Mouse (Mus musculus): Measurements from ENCODE around the gene Bcl7b. TPM values are rescaled to one million over a fixed set of nuclear protein-coding genes. Genes with fewer than 3 reads are reported as not detected.

The Bcl7b gene
- polyA plus RNA-seq, 1 experiment from 2014 or later, result 48.0 TPM

DNA sequence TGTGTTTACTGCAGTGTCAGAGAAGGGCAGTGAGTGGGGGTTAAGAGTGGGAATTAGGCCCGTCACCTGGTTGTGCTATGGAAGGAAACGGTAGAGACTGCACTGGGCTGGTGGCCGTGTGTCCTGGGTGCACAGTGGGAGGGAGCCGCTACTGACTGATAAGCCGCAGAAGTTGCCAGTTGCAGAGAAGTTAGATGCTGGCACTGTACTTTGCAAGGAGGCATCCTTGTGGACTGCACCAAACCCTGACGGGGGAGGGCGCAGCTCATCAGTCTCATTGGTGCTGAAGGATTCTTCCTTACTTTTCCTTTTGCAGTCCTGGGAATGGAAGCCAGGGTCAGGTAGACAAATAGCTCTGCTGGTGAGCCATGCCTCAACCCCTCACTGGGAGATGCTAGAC lies 6.4 kb upstream of the Bcl7b start:
- H3K4me3 ChIP-seq (ENCODE audit: low read depth, low read length), result no peak overlapping the region
- WGBS, result 90% methylated on average over 7 of the region's 7 CpGs
- H3K9ac ChIP-seq (ENCODE audit: low read length), result no peak overlapping the region
- no peaks in the 10 kb centered on the region for H3K4me1 ChIP-seq (replicated peaks; ENCODE audit: control insufficient read depth, insufficient read depth, low read length)
- H3K9me3 ChIP-seq (ENCODE audit: control insufficient read depth, low read length), result no peaks in the 10 kb centered on the region
- peaks cover 56% of the 10 kb centered on the region for H3K36me3 ChIP-seq (ENCODE audit: control insufficient read depth, insufficient read depth, low read length)
- no peak overlapping the region for H3K27ac ChIP-seq (ENCODE audit: low read depth)
- DNase-seq (ENCODE audit: low spot score), result no peak
- H3K4me2 ChIP-seq (ENCODE audit: low read length), result no peak overlapping the region
- ATAC-seq (replicated peaks; ENCODE audit: low FRiP score, low TSS enrichment, low read depth), result no peak
- H3K27me3 ChIP-seq (replicated peaks; ENCODE audit: control insufficient read depth, insufficient read depth, low read length), result no peaks in the 10 kb centered on the region

- no peak overlapping the region for H3K9ac ChIP-seq (ENCODE audit: low read length)
- H3K4me3 ChIP-seq (ENCODE audit: low read depth, low read length), result no peak overlapping the region
- WGBS, result 94% methylated on average over 8 of the region's 8 CpGs
- H3K4me1 ChIP-seq (replicated peaks; ENCODE audit: control insufficient read depth, insufficient read depth, low read length), result no peaks in the 10 kb centered on the region
- no peaks in the 10 kb centered on the region for H3K27me3 ChIP-seq (replicated peaks; ENCODE audit: control insufficient read depth, insufficient read depth, low read length)
- DNase-seq (ENCODE audit: low spot score) (no peak), ATAC-seq (replicated peaks; ENCODE audit: low FRiP score, low TSS enrichment, low read depth) (no peak)
- no peak overlapping the region for H3K4me2 ChIP-seq (ENCODE audit: low read length)
- H3K36me3 ChIP-seq (ENCODE audit: control insufficient read depth, insufficient read depth, low read length), result peaks cover 50% of the 10 kb centered on the region
- no peaks in the 10 kb centered on the region for H3K9me3 ChIP-seq (ENCODE audit: control insufficient read depth, low read length)
- H3K27ac ChIP-seq (ENCODE audit: low read depth), result no peak overlapping the region
These were observed 5.7 kb upstream of the Bcl7b start for GRCm38 (mm10) chr5:135162361-135162760.

- Histone ChIP-seq H3K4me3 (ENCODE audit: low read depth, low read length) (no peak overlapping the region), H3K27me3 (replicated peaks; ENCODE audit: control insufficient read depth, insufficient read depth, low read length) (no peaks in the 10 kb centered on the region), H3K4me2 (ENCODE audit: low read length) (no peak overlapping the region), H3K4me1 (replicated peaks; ENCODE audit: control insufficient read depth, insufficient read depth, low read length) (no peaks in the 10 kb centered on the region), H3K9ac (ENCODE audit: low read length) (no peak overlapping the region), H3K9me3 (ENCODE audit: control insufficient read depth, low read length) (no peaks in the 10 kb centered on the region), H3K36me3 (ENCODE audit: control insufficient read depth, insufficient read depth, low read length) (peaks cover 46% of the 10 kb centered on the region), H3K27ac (ENCODE audit: low read depth) (no peak overlapping the region)
- DNase-seq (ENCODE audit: low spot score), result no peak
- WGBS, result 84% methylated on average over 6 of the region's 6 CpGs
- no peak for ATAC-seq (replicated peaks; ENCODE audit: low FRiP score, low TSS enrichment, low read depth)
These were observed 5.3 kb upstream of the Bcl7b start for GRCm38 (mm10) chr5:135162821-135163220.

DNA sequence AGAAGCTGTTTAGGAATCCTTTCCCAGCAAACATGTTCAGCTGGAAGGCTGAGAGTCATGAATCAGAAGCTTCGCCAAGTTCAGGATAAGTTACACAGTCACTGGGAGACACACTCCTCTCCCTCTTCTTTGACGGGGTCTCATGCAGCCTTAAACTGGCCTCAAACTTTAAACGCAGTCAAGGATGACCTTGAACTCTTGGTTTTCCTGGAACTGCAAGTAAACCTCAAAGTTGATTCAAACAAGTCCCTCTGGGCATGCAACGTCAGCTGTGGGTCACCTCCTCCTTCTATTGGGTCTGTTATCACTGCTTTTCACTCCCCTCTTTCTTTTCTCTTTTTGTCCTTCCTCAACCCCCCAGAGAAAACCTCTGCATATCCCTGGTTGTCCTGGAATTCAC lies 1.2 kb upstream of the Bcl7b start:
- no peaks in the 10 kb centered on the region for H3K9me3 ChIP-seq (ENCODE audit: control insufficient read depth, low read length)
- H3K27ac ChIP-seq (ENCODE audit: low read depth), result no peak overlapping the region
- H3K4me1 ChIP-seq (replicated peaks; ENCODE audit: control insufficient read depth, insufficient read depth, low read length), result peaks cover 5% of the 10 kb centered on the region; the same call in 1 of the 2 replicates
- peaks cover 28% of the 10 kb centered on the region for H3K36me3 ChIP-seq (ENCODE audit: control insufficient read depth, insufficient read depth, low read length)
- 66% methylated on average over 4 of the region's 4 CpGs for WGBS
- H3K4me3 ChIP-seq (ENCODE audit: low read depth, low read length), result no peak overlapping the region
- no peak overlapping the region for H3K9ac ChIP-seq (ENCODE audit: low read length)
- no peak for DNase-seq (ENCODE audit: low spot score)
- no peak for ATAC-seq (replicated peaks; ENCODE audit: low FRiP score, low TSS enrichment, low read depth)
- H3K4me2 ChIP-seq (ENCODE audit: low read length), result no peak overlapping the region
- H3K27me3 ChIP-seq (replicated peaks; ENCODE audit: control insufficient read depth, insufficient read depth, low read length), result no peaks in the 10 kb centered on the region

DNA sequence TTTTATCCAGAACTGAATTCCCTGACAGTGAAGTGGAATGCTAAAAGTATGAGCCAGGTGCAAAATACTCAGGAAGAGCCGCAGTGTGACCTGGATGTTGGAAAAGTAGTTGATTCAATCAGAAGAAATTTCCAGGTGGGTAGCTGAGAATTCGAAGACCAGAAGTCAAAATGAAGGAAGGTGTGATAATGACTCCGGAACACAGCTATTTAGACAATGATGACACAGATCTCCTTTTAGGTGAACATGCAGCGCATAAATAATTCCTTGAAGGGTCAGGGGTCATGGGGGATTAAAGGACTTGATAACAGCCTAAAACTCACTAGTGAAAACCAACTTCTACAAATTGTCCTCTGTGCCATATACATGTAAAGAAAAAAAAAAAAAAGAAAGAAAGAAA lies 614 bp upstream of the Bcl7b start:
- no peaks in the 10 kb centered on the region for H3K9me3 ChIP-seq (ENCODE audit: control insufficient read depth, low read length)
- H3K4me1 ChIP-seq (replicated peaks; ENCODE audit: control insufficient read depth, insufficient read depth, low read length), result peaks cover 5% of the 10 kb centered on the region; the same call in 1 of the 2 replicates
- WGBS, result 91% methylated on average over 4 of the region's 4 CpGs
- peak overlapping the region; percentile 99; the same call in 1 of the 2 replicates for H3K27ac ChIP-seq (ENCODE audit: low read depth)
- no peak overlapping the region for H3K4me3 ChIP-seq (ENCODE audit: low read depth, low read length)
- H3K36me3 ChIP-seq (ENCODE audit: control insufficient read depth, insufficient read depth, low read length), result peaks cover 28% of the 10 kb centered on the region
- H3K9ac ChIP-seq (ENCODE audit: low read length), result no peak overlapping the region
- DNase-seq (ENCODE audit: low spot score), result no peak
- no peak for ATAC-seq (replicated peaks; ENCODE audit: low FRiP score, low TSS enrichment, low read depth)
- H3K4me2 ChIP-seq (ENCODE audit: low read length), result peak overlapping the region; percentile 55; the same call in 1 of the 2 replicates
- H3K27me3 ChIP-seq (replicated peaks; ENCODE audit: control insufficient read depth, insufficient read depth, low read length), result no peaks in the 10 kb centered on the region

DNA sequence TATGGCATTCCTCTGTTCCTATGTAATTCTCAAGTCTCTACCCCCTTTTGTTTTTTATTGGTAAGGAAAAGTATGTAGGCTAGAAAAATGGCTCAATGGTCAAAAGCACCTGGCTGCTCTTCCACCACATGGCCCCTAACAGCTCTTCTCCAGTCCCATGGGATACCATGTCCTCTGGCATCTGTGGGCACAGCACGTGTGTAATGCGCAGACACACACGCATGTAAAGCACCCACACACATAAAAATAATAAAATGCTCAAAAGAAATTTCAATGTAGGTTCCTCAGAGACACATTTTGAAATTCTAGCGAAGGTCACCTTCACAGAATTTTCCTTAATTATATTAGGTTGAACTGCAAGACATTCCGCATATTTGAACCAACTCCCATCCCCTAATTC lies 1.4 kb downstream of the Bcl7b start:
- peak overlapping the region; percentile 90 for H3K9ac ChIP-seq (ENCODE audit: low read length)
- H3K4me3 ChIP-seq (ENCODE audit: low read depth, low read length), result peak overlapping the region; percentile 71
- no peaks in the 10 kb centered on the region for H3K9me3 ChIP-seq (ENCODE audit: control insufficient read depth, low read length)
- H3K27me3 ChIP-seq (replicated peaks; ENCODE audit: control insufficient read depth, insufficient read depth, low read length), result no peaks in the 10 kb centered on the region
- H3K36me3 ChIP-seq (ENCODE audit: control insufficient read depth, insufficient read depth, low read length), result peaks cover 44% of the 10 kb centered on the region
- H3K4me2 ChIP-seq (ENCODE audit: low read length), result peak overlapping the region; percentile 95
- ATAC-seq (replicated peaks; ENCODE audit: low FRiP score, low TSS enrichment, low read depth) (no peak), DNase-seq (ENCODE audit: low spot score) (no peak)
- peak overlapping the region; percentile 99 for H3K27ac ChIP-seq (ENCODE audit: low read depth)
- H3K4me1 ChIP-seq (replicated peaks; ENCODE audit: control insufficient read depth, insufficient read depth, low read length), result peaks cover 5% of the 10 kb centered on the region; the same call in 1 of the 2 replicates
- WGBS, result 88% methylated on average over 5 of the region's 5 CpGs

DNA sequence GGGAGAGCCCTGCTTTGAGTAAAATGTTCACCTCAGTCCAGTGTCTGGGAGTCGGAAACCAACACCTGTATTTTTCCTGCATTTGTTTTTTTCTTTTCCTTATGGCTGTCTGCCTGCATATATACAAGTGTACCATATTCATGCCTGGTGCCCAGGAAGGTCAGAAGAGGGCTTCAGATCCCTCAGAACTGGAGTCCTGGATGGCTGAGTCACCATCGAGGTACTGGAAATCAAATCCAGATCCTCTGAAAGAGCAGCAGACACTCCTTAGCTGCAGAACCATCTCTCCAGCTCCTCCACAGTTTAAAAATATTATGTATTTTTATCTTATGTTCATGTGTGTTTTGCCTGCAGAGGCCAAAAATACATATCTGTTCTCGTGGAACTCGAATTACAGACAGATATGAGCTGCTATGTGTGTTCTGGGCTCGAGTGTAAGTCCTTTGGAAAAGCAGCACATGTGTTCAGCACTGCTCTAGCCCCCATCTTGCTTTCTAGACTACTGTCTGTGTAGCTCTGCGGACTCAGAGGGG lies 3.7 kb downstream of the Bcl7b start:
- H3K36me3 ChIP-seq (ENCODE audit: control insufficient read depth, insufficient read depth, low read length), result peaks cover 59% of the 10 kb centered on the region

GRCm38 (mm10) chr5:135172986-135173385 lies 4.9 kb downstream of the Bcl7b start:
- Histone ChIP-seq H3K4me2 (ENCODE audit: low read length) (no peak overlapping the region), H3K27ac (ENCODE audit: low read depth) (no peak overlapping the region), H3K9ac (ENCODE audit: low read length) (no peak overlapping the region), H3K36me3 (ENCODE audit: control insufficient read depth, insufficient read depth, low read length) (peaks cover 71% of the 10 kb centered on the region), H3K9me3 (ENCODE audit: control insufficient read depth, low read length) (no peaks in the 10 kb centered on the region), H3K4me1 (replicated peaks; ENCODE audit: control insufficient read depth, insufficient read depth, low read length) (peaks cover 5% of the 10 kb centered on the region; the same call in 1 of the 2 replicates), H3K4me3 (ENCODE audit: low read depth, low read length) (no peak overlapping the region), H3K27me3 (replicated peaks; ENCODE audit: control insufficient read depth, insufficient read depth, low read length) (no peaks in the 10 kb centered on the region)
- DNase-seq (ENCODE audit: low spot score) (no peak), ATAC-seq (replicated peaks; ENCODE audit: low FRiP score, low TSS enrichment, low read depth) (no peak)
- 92% methylated on average over 5 of the region's 5 CpGs for WGBS

More for the DNA sequence above, 3.7 kb downstream of the Bcl7b start:
- no peak overlapping the region for H3K9ac ChIP-seq (ENCODE audit: low read length)
- no peak overlapping the region for H3K4me2 ChIP-seq (ENCODE audit: low read length)
- no peak overlapping the region for H3K27ac ChIP-seq (ENCODE audit: low read depth)
- no peaks in the 10 kb centered on the region for H3K27me3 ChIP-seq (replicated peaks; ENCODE audit: control insufficient read depth, insufficient read depth, low read length)
- no peak overlapping the region for H3K4me3 ChIP-seq (ENCODE audit: low read depth, low read length)
- H3K9me3 ChIP-seq (ENCODE audit: control insufficient read depth, low read length), result no peaks in the 10 kb centered on the region
- peaks cover 5% of the 10 kb centered on the region; the same call in 1 of the 2 replicates for H3K4me1 ChIP-seq (replicated peaks; ENCODE audit: control insufficient read depth, insufficient read depth, low read length)
- DNase-seq (ENCODE audit: low spot score) (no peak), ATAC-seq (replicated peaks; ENCODE audit: low FRiP score, low TSS enrichment, low read depth) (no peak)
- WGBS, result 93% methylated on average over 6 of the region's 6 CpGs

GRCm38 (mm10) chr5:135175086-135175485 lies 7.0 kb downstream of the Bcl7b start:
- no peak for ATAC-seq (replicated peaks; ENCODE audit: low FRiP score, low TSS enrichment, low read depth)
- Histone ChIP-seq H3K36me3 (ENCODE audit: control insufficient read depth, insufficient read depth, low read length) (peaks cover 89% of the 10 kb centered on the region), H3K27ac (ENCODE audit: low read depth) (no peak overlapping the region), H3K9ac (ENCODE audit: low read length) (no peak overlapping the region), H3K27me3 (replicated peaks; ENCODE audit: control insufficient read depth, insufficient read depth, low read length) (no peaks in the 10 kb centered on the region), H3K4me1 (replicated peaks; ENCODE audit: control insufficient read depth, insufficient read depth, low read length) (no peaks in the 10 kb centered on the region), H3K4me2 (ENCODE audit: low read length) (no peak overlapping the region), H3K9me3 (ENCODE audit: control insufficient read depth, low read length) (no peaks in the 10 kb centered on the region), H3K4me3 (ENCODE audit: low read depth, low read length) (no peak overlapping the region)
- DNase-seq (ENCODE audit: low spot score), result no peak
